Mouse (Mus musculus): ENCODE results near the gene Ninj2. TPM values are rescaled to one million over a fixed set of nuclear protein-coding genes. Genes with fewer than 3 reads are reported as not detected.

Gene Ninj2
- total RNA-seq, 4 experiments from 2014 or later, result not detected

- DNase-seq, result no peak
These were observed 86.6 kb downstream of the Ninj2 start for GRCm38 (mm10) chr6:120179756-120180206.

- no peak for DNase-seq
These were observed 87.3 kb downstream of the Ninj2 start for GRCm38 (mm10) chr6:120180492-120180891.

- DNase-seq, result no peak
These were observed 89.0 kb downstream of the Ninj2 start for GRCm38 (mm10) chr6:120182160-120182559.

- DNase-seq, result no peak
These were observed 90.6 kb downstream of the Ninj2 start for GRCm38 (mm10) chr6:120183771-120184170.

- no peak for DNase-seq
These were observed 92.0 kb downstream of the Ninj2 start for GRCm38 (mm10) chr6:120185012-120185730.

GRCm38 (mm10) chr6:120185756-120186155, 92.6 kb downstream of the Ninj2 start:
- DNase-seq, result no peak

GRCm38 (mm10) chr6:120186594-120186993, 93.4 kb downstream of the Ninj2 start:
- DNase-seq, result no peak

- no peak for DNase-seq
These were observed 94.5 kb downstream of the Ninj2 start for GRCm38 (mm10) chr6:120187587-120188176.

- no peak for DNase-seq
These were observed 95.5 kb downstream of the Ninj2 start for GRCm38 (mm10) chr6:120188376-120189235.

- no peak for DNase-seq
These were observed 96.1 kb downstream of the Ninj2 start for GRCm38 (mm10) chr6:120189287-120189686.

GRCm38 (mm10) chr6:120190365-120190764, 97.2 kb downstream of the Ninj2 start:
- DNase-seq, result no peak

- DNase-seq, result peak; percentile 87
These were observed 97.8 kb downstream of the Ninj2 start for GRCm38 (mm10) chr6:120190912-120191311.

- no peak for DNase-seq
These were observed 98.4 kb downstream of the Ninj2 start for GRCm38 (mm10) chr6:120191396-120192170.

- peak; percentile 82 for DNase-seq
These were observed 99.2 kb downstream of the Ninj2 start for GRCm38 (mm10) chr6:120192211-120192870.

- peak; percentile 75 for DNase-seq
These were observed 100.0 kb downstream of the Ninj2 start for GRCm38 (mm10) chr6:120193174-120193573.

- DNase-seq, result no peak
These were observed 100.6 kb downstream of the Ninj2 start for GRCm38 (mm10) chr6:120193793-120194192.

- DNase-seq, result no peak
These were observed 101.2 kb downstream of the Ninj2 start for GRCm38 (mm10) chr6:120194305-120194704.

GRCm38 (mm10) chr6:120194963-120195362, 101.8 kb downstream of the Ninj2 start:
- no peak for DNase-seq

- DNase-seq, result no peak
These were observed 103.7 kb downstream of the Ninj2 start for GRCm38 (mm10) chr6:120196837-120197236.

- peak; percentile 57 for DNase-seq
These were observed 104.8 kb downstream of the Ninj2 start for GRCm38 (mm10) chr6:120197964-120198363.

- DNase-seq, result no peak
These were observed 106.7 kb downstream of the Ninj2 start for GRCm38 (mm10) chr6:120199638-120200394.
